Mouse (Mus musculus): ENCODE measurements at regions not wholly inside any gene's neighbourhood (a gene's known extent, or its start where the extent isn't known, plus 50 kb on each side); places are given as distances from the start of the nearest gene placed in this dataset.

DNA sequence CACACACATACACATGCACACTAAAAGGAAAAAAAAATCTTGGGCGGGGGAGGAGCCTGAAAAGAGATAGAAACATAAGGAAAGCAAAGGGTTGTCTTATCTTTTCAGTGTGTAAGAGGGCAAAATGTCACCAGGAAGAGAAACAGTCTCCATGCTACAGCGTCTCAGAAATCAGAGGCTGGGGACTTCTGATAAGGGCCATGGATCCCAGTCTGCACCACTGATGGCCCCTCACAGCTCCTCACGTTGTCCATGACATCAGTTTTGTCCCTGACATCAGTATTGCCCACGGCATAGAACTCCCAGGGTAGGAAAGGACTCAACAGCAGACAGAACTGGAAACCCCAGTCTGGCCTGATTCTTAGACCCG, 135.0 kb downstream of the 2410131K14Rik start:
- TF ChIP-seq POLR2A (IDR thresholded peaks at IDR 0.05; ENCODE audit: borderline replicate concordance, control insufficient read depth, low read depth, low read length) = no peak
- TF ChIP-seq CTCF (IDR thresholded peaks at IDR 0.05; ENCODE audit: control insufficient read depth, insufficient read depth, low read length) = no peak

All from bone marrow, adult 2 months (tissue).